Mouse (Mus musculus) gastrocnemius, postnatal 4 days (tissue): ENCODE results near the gene Tnrc6b. TPM values are rescaled to one million over a fixed set of nuclear protein-coding genes. Genes with fewer than 3 reads are reported as not detected.

Source experiments
- DNase-seq, 2 experiments: peaks; one replicate each; pipeline ENCODE4 v3.0.0; 2021 to 2022; ENCODE audit warnings: low spot score in 2 of 2, mixed read lengths in 2 of 2
- long read RNA-seq, 2 experiments: library from polyadenylated mRNA; stranded (forward); transcript quantifications; one replicate each; pipeline ENCODE4 v2.0.0; 2021
- total RNA-seq, 2 experiments: library from RNA; stranded (reverse); gene quantifications; 2 replicates each; pipeline ENCODE4 v1.2.3; 2021

Gene Tnrc6b
- 10 to 100 TPM; 80.8 to 81.1 TPM for total RNA-seq
- long read RNA-seq, experiment 1, full-length matches to known transcripts, result 2 of 6 reads
- long read RNA-seq, experiment 1, partial matches to known transcripts, result 1 of 6 reads
- long read RNA-seq, experiment 1, other reads (novel, unspliced or antisense), result 3 of 6 reads
- long read RNA-seq, experiment 2, partial matches to known transcripts, result 6 of 16 reads
- long read RNA-seq, experiment 2, other reads (novel, unspliced or antisense), result 8 of 16 reads

DNA sequence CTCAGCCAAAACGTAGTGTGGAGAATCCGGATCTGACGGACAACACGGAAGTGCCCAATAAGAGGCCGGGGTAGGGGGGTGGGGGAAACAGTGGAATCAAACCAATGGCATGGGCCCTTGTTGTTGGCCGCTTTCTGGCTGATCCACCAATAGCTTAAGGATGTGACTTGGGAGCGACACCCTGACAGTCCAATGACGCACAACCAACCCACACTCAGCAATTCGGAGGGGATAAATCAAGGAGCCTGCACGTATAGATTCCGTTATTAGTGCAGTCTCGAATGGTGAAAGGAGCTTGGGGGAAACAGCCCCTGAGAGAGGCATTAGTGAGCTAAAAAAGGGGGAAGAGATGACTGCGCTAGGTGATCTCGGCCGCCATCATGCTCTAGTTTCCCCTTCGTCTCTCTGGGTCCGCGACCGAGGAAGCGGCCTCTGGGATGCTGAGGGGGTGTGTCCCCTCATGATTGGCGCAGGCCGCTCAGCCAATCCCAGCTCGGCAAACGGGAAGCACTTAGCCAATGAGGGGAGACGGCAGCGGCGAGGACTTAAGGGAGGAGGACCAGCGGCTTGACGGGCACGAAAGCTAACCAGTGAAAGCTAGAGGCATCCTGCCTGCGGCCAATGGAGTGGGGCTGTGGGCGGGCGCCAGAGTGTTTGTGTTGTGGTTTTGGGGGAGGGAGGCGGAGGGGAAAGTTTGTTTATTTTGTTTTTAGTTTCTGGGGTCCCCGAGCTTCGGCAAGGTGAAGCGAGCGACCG, at the start of gene Tnrc6b:
Tnrc6b (plus strand) TSS at position 706 of the 756 bp plus-strand sequence.
- DNase-seq, result peak; percentile 96 to 98

DNA sequence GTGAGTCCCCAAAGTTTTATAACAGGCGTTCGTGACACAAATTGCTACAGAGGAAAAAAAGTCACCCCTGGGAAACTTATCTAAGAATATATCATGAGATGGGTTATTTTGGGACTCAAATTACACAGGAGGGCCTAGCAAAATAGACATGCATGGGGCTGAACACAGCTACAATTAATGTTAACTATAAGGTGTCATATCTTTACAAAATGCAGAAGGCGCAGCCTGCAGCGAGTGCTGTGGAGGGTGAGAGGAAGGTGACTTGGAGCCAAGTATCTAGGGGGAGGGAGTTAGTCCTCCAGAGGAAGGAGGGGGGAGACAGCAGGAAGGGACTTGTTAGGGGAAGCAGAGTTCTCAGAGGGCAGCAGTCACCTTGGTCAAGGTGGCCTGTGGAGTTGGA, 46.7 kb upstream of the Tnrc6b start:
- DNase-seq, result no peak

- DNase-seq, result peak in 1 of 2 experiments; percentile 32
Measured at GRCm38 (mm10) chr15:80671295-80672252, 39.5 kb upstream of the Tnrc6b start, which contains the start of gene Fam83f. TSS of gene Fam83f (plus strand) at chr15:80671847.

DNA sequence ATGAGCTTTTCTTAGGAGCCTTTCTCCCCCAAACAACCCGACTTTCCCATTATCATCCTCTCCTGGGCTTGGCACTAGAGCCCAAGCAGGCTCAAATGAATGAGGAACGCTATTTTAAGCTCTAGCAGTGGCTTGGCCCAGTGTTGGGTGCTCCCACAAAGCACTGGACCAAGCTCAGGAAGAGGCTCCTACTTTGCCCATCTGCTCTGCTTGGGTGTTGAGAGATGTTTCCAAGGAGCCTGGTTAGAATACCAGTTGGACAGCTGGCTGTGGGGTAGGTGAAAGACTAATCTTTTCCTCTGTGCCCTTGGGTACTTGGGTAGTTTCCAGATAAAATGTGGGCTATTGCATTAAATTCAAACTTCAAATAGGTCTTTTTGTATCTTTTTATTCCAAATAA, 38.3 kb upstream of the Tnrc6b start:
- DNase-seq, result no peak

DNA sequence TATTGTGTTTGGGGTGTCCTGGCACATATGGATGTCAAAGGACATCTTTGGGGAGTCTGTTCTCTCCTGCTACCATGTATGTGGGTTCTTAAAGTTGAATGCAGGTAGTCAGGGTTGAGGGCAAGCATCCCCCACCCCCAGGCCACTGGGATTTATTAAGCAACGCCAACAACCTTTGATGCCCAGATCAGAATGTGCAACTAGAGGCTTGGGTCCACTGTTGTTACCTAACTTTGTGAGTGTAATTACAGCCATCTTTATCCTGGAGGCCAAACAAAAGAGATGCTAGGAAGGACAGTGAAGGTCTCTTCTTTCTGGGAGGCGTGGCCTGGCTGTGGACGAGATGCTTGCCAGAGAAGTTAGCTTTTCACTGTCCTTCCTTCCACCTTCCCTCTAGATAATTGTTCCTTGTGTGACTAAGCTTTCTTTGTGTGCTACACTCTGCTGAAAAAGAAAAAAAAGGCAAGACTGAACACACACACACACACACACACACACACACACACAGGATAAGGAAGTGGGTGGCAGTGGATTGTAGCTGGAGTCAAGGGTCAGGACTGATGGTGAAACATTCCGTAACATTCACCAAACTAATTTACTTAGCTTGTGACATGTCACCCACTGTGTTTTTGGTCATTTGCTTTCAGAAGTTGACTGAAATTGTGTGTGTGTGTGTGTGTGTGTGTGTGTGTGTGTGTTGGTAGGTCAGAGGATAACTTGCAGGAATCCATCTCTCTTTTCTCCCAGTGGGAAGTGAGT, 37.6 kb upstream of the Tnrc6b start:
- no peak for DNase-seq

- DNase-seq, result no peak
Measured at GRCm38 (mm10) chr15:80674700-80675099, 36.4 kb upstream of the Tnrc6b start.

GRCm38 (mm10) chr15:80679515-80680215, 31.4 kb upstream of the Tnrc6b start:
- DNase-seq, result no peak

DNA sequence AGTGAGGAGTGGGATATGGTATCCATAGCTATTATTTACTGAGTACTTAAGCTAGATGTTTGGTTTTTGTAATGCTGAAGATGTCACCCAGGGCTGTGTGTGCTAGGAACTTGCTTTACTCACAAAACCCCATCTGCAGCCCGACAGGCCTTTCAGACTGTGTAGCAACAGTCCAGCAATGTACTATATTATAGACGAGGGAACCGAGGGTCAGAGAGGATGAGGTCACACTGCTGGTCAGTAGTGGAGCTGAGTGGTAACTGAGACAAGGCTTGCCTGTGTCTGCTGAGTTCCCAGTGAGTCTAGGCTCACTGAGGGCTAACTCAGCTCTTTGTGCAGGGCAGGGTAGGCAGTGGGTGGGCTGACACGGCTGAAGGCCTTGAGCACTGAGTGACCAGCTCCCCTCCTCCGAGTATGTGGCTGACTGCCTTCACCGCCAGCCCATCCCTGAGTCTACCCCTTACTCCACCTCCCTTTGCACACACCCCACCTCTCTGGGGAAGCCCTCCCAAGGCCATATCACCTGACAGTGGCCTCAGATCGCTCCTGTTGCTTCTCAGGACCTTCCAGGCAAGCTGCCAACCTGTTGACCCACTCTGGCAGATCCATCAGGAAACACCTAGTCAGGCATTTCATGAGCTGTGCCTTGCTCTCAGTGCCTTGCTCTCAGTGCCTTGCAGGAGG, 30.6 kb upstream of the Tnrc6b start:
- no peak for DNase-seq

DNA sequence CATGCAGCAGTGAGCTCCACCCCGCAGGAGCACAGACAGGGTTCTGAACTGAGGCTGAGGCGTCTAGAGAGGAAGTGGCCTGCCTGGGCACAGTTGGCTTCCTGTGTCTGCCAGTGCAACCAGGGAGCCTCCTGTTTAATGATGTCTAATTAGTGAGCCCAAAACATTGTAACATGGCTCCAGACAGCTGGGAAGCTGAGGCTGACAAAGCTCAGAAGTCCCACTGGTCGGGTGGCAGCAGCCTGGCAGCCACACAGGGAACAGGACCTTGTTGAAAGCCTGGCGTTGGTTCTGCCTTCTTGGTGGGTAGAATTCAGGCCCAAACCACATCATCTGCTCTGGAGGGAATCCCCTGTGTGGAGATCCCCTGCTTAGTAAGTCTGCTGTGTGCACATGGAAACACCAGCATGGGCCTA, 29.6 kb upstream of the Tnrc6b start:
- DNase-seq, result no peak

- no peak for DNase-seq
Measured at GRCm38 (mm10) chr15:80682343-80682742, 28.8 kb upstream of the Tnrc6b start.

DNA sequence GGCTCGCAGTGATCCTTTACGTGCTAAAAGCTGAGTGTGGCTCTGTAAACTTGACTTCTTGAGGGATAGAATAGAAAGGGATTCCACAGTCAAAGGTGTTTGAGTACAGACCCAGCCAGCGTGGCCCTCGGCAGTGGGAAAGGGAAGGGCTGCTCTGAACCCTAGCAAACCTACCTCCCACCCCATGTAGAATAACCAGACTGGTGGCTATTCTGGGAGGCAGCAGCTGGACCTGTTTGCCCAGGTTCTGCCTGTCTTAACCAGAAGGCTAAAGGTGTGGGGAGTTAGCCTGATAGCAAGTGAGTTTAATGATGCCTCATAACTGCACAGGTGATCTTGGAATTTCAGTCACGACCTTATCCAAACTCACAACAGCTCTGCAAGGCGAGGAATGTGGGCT, 28.0 kb upstream of the Tnrc6b start:
- DNase-seq, result no peak

GRCm38 (mm10) chr15:80683990-80684389, 27.1 kb upstream of the Tnrc6b start:
- DNase-seq, result no peak

DNA sequence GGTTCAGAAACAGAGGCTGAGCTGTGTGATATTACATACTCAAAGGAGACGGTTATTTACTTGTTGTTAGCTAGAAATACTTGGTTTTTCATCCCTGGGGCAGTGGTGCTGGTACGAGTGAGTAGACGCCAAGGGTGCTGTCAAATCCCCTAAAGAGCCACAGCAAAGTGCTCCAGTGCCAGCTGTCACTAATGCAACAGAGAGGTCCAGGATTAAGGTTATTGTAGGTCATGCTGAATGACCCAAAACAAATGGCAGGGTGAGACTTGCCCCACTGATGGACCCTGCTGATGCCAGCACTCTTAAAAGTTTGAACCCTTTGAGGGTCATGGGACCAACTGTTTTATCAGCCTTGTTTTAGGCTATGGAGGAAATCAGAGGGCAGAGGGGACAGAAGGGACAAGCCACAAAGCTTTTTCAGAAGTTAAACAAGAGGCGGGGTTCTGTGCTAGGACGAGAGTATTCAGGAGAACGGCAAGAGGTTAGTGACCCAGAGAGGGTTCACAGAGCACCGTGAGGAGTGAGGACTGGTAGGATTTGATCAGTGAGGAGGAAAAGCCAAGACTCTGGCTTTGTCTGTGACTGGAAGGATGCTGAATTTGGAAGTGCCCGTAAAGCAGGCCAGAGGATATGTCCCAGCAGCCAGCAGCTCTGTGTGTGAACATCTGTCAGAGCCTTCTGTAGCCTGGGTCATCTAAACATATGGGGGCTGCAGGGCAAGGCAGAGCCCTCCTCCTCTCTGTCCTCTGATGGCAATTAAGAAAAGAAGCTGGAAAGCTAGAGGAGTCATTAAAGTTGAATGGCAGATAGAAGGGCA, 26.1 kb upstream of the Tnrc6b start:
- DNase-seq, result no peak

DNA sequence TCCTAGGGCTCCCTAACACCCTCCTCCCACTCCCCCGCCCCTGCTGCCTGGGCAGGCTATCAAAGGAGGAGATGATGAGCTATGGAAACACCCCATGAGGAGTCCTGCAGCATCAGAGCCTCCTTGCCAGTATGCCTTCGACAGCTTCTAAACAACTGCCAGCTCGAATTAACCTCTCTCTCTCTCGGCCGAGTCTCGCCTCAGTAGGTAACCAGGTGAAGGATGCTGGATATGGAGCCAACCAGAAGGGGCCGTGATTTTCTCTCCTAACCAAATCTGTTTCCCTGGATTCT, 25.6 kb upstream of the Tnrc6b start:
- no peak for DNase-seq

- DNase-seq, result no peak
Measured at GRCm38 (mm10) chr15:80688536-80688935, 22.6 kb upstream of the Tnrc6b start.

DNA sequence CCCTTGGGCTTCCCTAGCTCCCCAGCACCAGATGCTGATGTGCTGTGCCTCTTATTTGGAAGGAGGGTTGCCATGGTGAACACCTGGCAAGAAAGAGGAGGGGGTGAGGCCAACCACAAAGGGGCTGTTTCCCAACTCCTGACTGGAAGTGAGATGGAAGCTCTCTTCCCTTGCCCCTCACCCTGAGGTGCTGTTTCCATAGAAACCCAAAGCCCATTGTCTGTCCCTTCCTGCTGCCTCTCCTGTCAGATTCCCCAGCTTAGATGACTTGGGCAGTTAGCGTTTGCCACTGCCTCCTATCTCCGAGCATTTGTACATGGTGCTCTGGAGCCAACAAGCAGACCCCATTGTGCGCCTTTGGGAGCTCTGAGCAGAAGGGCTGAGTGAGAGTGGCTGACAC, 17.6 kb upstream of the Tnrc6b start:
- no peak for DNase-seq

DNA sequence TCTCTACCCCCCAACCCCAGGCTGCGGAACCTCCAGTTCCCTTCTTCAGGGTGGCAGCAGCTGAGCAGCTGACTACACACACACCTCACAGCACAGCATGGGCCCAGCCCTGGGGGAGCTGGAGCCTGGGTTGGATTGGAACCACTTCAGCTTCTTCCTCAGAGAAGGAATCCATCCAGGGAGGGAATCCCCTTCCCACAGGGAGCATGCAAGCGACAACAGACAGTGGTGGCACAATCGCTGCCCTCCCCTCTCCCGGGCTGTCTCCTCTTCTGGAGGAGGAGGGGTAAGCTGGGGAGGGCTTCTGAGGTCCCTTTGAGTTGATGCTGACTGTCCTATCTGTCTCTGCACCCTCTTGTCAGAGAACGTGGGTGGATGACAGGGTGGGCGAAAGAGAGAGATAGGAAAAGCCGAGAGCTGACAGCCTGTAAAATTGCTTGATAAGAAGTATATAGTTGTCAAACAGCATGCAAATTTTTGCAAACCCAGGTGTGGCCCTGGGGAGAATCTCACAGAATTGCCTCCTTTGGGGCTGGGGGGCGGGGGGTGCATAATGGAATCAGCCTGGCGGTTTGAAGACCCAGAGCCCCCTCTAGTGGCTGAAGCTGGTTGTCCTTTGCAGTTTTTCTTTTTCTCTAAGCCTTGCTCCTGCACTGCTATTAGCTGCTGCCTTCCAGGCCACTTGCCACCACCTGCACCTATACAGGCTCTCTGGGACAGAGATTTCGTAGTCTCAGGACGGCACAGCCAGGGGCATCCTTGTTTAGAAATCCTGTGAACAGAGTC, 16.8 kb upstream of the Tnrc6b start:
- DNase-seq, result peak in 1 of 2 experiments; percentile 55

DNA sequence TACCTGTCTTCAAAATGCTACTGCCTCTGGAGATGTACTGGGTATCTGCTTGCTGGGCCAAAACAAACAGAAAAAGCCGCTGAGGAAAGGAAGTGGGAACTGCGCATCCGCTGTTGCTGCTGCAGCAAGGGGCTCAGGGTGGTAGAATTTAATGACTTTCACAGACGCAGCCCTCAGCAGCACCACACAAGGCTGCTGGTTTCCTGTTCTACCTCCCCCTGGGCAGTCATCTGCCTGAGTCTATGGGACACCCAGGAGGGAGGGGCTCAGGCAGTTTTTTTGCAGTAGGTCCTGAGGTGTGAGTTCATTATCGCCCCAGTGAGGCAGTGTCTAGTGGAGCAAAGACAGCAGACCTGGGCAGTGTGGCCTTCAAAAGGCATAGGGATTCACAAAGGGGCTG, 13.5 kb upstream of the Tnrc6b start:
- no peak for DNase-seq
